Mouse (Mus musculus): ENCODE data around the gene Gm49342. TPM values are rescaled to one million over a fixed set of nuclear protein-coding genes. Genes with fewer than 3 reads are reported as not detected.

Gene Gm49342
- polyA plus RNA-seq, 1 experiment from 2014 or later, result not detected

- no peak for ATAC-seq
- no peaks in the 10 kb centered on the region for H3K36me3 ChIP-seq (ENCODE audit: control insufficient read depth, insufficient read depth, low read length)
- no peak overlapping the region for H3K4me3 ChIP-seq (ENCODE audit: low read length)
- no peaks in the 10 kb centered on the region for H3K4me1 ChIP-seq (ENCODE audit: control insufficient read depth, insufficient read depth, low read depth, low read length)
- no peak overlapping the region for H3K9ac ChIP-seq (ENCODE audit: low read depth, low read length)
- H3K27ac ChIP-seq (ENCODE audit: low read depth, low read length), result no peak overlapping the region
- no peaks in the 10 kb centered on the region for H3K9me3 ChIP-seq (ENCODE audit: control insufficient read depth, low read length)
- H3K4me2 ChIP-seq (ENCODE audit: low read length), result no peak overlapping the region
- no peaks in the 10 kb centered on the region for H3K27me3 ChIP-seq (replicated peaks; ENCODE audit: control insufficient read depth, insufficient read depth, low read length)
- 71% methylated on average over 3 of the region's 3 CpGs for WGBS
Measured at GRCm38 (mm10) chr14:50997088-50997487, 52.8 kb downstream of the Gm49342 start.

GRCm38 (mm10) chr14:50997999-50998666 is 53.8 kb downstream of the Gm49342 start:
- Histone ChIP-seq H3K36me3 (ENCODE audit: control insufficient read depth, insufficient read depth, low read length) (no peaks in the 10 kb centered on the region), H3K4me1 (ENCODE audit: control insufficient read depth, insufficient read depth, low read depth, low read length) (no peaks in the 10 kb centered on the region), H3K9me3 (ENCODE audit: control insufficient read depth, low read length) (no peaks in the 10 kb centered on the region), H3K9ac (ENCODE audit: low read depth, low read length) (no peak overlapping the region), H3K27me3 (replicated peaks; ENCODE audit: control insufficient read depth, insufficient read depth, low read length) (no peaks in the 10 kb centered on the region), H3K27ac (ENCODE audit: low read depth, low read length) (no peak overlapping the region), H3K4me2 (ENCODE audit: low read length) (no peak overlapping the region), H3K4me3 (ENCODE audit: low read length) (no peak overlapping the region)
- 84% methylated on average over 2 of the region's 2 CpGs for WGBS
- no peak for ATAC-seq

- no peaks in the 10 kb centered on the region for H3K27me3 ChIP-seq (replicated peaks; ENCODE audit: control insufficient read depth, insufficient read depth, low read length)
- no peaks in the 10 kb centered on the region for H3K36me3 ChIP-seq (ENCODE audit: control insufficient read depth, insufficient read depth, low read length)
- H3K4me3 ChIP-seq (ENCODE audit: low read length), result no peak within 1 kb of the TSS
- H3K9me3 ChIP-seq (ENCODE audit: control insufficient read depth, low read length), result no peaks in the 10 kb centered on the region
- no peaks in the 10 kb centered on the region for H3K4me1 ChIP-seq (ENCODE audit: control insufficient read depth, insufficient read depth, low read depth, low read length)
- H3K9ac ChIP-seq (ENCODE audit: low read depth, low read length), result no peak within 1 kb of the TSS
- ATAC-seq, result no peak
- no peak within 1 kb of the TSS for H3K27ac ChIP-seq (ENCODE audit: low read depth, low read length)
- no peak within 1 kb of the TSS for H3K4me2 ChIP-seq (ENCODE audit: low read length)
- WGBS, result 84% methylated on average over 8 of the region's 8 CpGs
Measured at GRCm38 (mm10) chr14:51007152-51007801, 63.0 kb downstream of the Gm49342 start, which contains the start of gene Rnase10. Gene Rnase10 (plus strand): TSS chr14:51007751.

- H3K4me3 ChIP-seq (ENCODE audit: low read length), result no peak overlapping the region
- 74% methylated on average over 13 of the region's 13 CpGs for WGBS
- H3K36me3 ChIP-seq (ENCODE audit: control insufficient read depth, insufficient read depth, low read length), result no peaks in the 10 kb centered on the region
- no peak overlapping the region for H3K4me2 ChIP-seq (ENCODE audit: low read length)
- no peak overlapping the region for H3K27ac ChIP-seq (ENCODE audit: low read depth, low read length)
- ATAC-seq, result no peak; the same call in 1 of the 2 replicates
- no peaks in the 10 kb centered on the region for H3K9me3 ChIP-seq (ENCODE audit: control insufficient read depth, low read length)
- no peaks in the 10 kb centered on the region for H3K4me1 ChIP-seq (ENCODE audit: control insufficient read depth, insufficient read depth, low read depth, low read length)
- H3K27me3 ChIP-seq (replicated peaks; ENCODE audit: control insufficient read depth, insufficient read depth, low read length), result no peaks in the 10 kb centered on the region
- H3K9ac ChIP-seq (ENCODE audit: low read depth, low read length), result no peak overlapping the region
Measured at GRCm38 (mm10) chr14:51007914-51008713, 63.8 kb downstream of the Gm49342 start.

- Histone ChIP-seq H3K4me1 (ENCODE audit: control insufficient read depth, insufficient read depth, low read depth, low read length) (no peaks in the 10 kb centered on the region), H3K9ac (ENCODE audit: low read depth, low read length) (no peak overlapping the region), H3K27ac (ENCODE audit: low read depth, low read length) (no peak overlapping the region), H3K27me3 (replicated peaks; ENCODE audit: control insufficient read depth, insufficient read depth, low read length) (no peaks in the 10 kb centered on the region), H3K4me3 (ENCODE audit: low read length) (no peak overlapping the region), H3K4me2 (ENCODE audit: low read length) (no peak overlapping the region), H3K36me3 (ENCODE audit: control insufficient read depth, insufficient read depth, low read length) (no peaks in the 10 kb centered on the region), H3K9me3 (ENCODE audit: control insufficient read depth, low read length) (no peaks in the 10 kb centered on the region)
- WGBS, result 92% methylated on average over 4 of the region's 4 CpGs
- ATAC-seq, result no peak
Measured at GRCm38 (mm10) chr14:51008781-51009180, 64.5 kb downstream of the Gm49342 start.

GRCm38 (mm10) chr14:51009572-51009971 is 65.3 kb downstream of the Gm49342 start:
- Histone ChIP-seq H3K4me2 (ENCODE audit: low read length) (no peak overlapping the region), H3K27me3 (replicated peaks; ENCODE audit: control insufficient read depth, insufficient read depth, low read length) (no peaks in the 10 kb centered on the region), H3K9me3 (ENCODE audit: control insufficient read depth, low read length) (no peaks in the 10 kb centered on the region), H3K9ac (ENCODE audit: low read depth, low read length) (no peak overlapping the region), H3K36me3 (ENCODE audit: control insufficient read depth, insufficient read depth, low read length) (no peaks in the 10 kb centered on the region), H3K4me3 (ENCODE audit: low read length) (no peak overlapping the region), H3K4me1 (ENCODE audit: control insufficient read depth, insufficient read depth, low read depth, low read length) (no peaks in the 10 kb centered on the region), H3K27ac (ENCODE audit: low read depth, low read length) (no peak overlapping the region)
- ATAC-seq, result no peak
- 84% methylated on average over 6 of the region's 6 CpGs for WGBS

Other genes with a start within 250 kb of the Gm49342 start
- gene Olfr748, start 237.1 kb upstream of the Gm49342 start, polyA plus RNA-seq (2015; fragmentation: Nextera tagmentation; extraction: Ambion mirVana), result not detected in 2 replicates
- not detected in 2 replicates for gene Olfr749, start 199.4 kb upstream of the Gm49342 start, polyA plus RNA-seq (2015; fragmentation: Nextera tagmentation; extraction: Ambion mirVana)
- gene Ttc5, start 159.0 kb upstream of the Gm49342 start, polyA plus RNA-seq (2015; fragmentation: Nextera tagmentation; extraction: Ambion mirVana), result 121 and 123 TPM in 2 replicates
- not detected in 2 replicates for gene Ccnb1ip1, start 136.8 kb upstream of the Gm49342 start, polyA plus RNA-seq (2015; fragmentation: Nextera tagmentation; extraction: Ambion mirVana)
- gene Parp2, start 136.7 kb upstream of the Gm49342 start, polyA plus RNA-seq (2015; fragmentation: Nextera tagmentation; extraction: Ambion mirVana), result 42.7 and 43.1 TPM in 2 replicates
- gene Tep1, start 74.0 kb upstream of the Gm49342 start, polyA plus RNA-seq (2015; fragmentation: Nextera tagmentation; extraction: Ambion mirVana), result 2.9 and 3.3 TPM in 2 replicates
- gene Klhl33, start 47.0 kb upstream of the Gm49342 start, polyA plus RNA-seq (2015; fragmentation: Nextera tagmentation; extraction: Ambion mirVana), result 4.2 and 4.3 TPM in 2 replicates
- 110 and 111 TPM in 2 replicates for gene Osgep, start 19.6 kb upstream of the Gm49342 start, polyA plus RNA-seq (2015; fragmentation: Nextera tagmentation; extraction: Ambion mirVana)
- 158 and 167 TPM in 2 replicates for gene Apex1, start 19.5 kb upstream of the Gm49342 start, polyA plus RNA-seq (2015; fragmentation: Nextera tagmentation; extraction: Ambion mirVana)
- 104 and 113 TPM in 2 replicates for gene Pip4p1, start 13.7 kb upstream of the Gm49342 start, polyA plus RNA-seq (2015; fragmentation: Nextera tagmentation; extraction: Ambion mirVana)
- 23.4 and 24.0 TPM in 2 replicates for gene Pnp, start 13.4 kb upstream of the Gm49342 start, polyA plus RNA-seq (2015; fragmentation: Nextera tagmentation; extraction: Ambion mirVana)
- gene Pnp2, start 11.5 kb downstream of the Gm49342 start, polyA plus RNA-seq (2015; fragmentation: Nextera tagmentation; extraction: Ambion mirVana), result 0.56 and 0.98 TPM in 2 replicates
- 0.10 TPM in 2 replicates for gene Rnase10, start 63.2 kb downstream of the Gm49342 start, polyA plus RNA-seq (2015; fragmentation: Nextera tagmentation; extraction: Ambion mirVana)
- not detected in 2 replicates for gene Rnase9, start 97.4 kb downstream of the Gm49342 start, polyA plus RNA-seq (2015; fragmentation: Nextera tagmentation; extraction: Ambion mirVana)
- not detected in 2 replicates for gene Rnase11, start 105.6 kb downstream of the Gm49342 start, polyA plus RNA-seq (2015; fragmentation: Nextera tagmentation; extraction: Ambion mirVana)
- not detected in 2 replicates for gene Rnase12, start 113.1 kb downstream of the Gm49342 start, polyA plus RNA-seq (2015; fragmentation: Nextera tagmentation; extraction: Ambion mirVana)
- gene Olfr750, start 129.9 kb downstream of the Gm49342 start, polyA plus RNA-seq (2015; fragmentation: Nextera tagmentation; extraction: Ambion mirVana), result 0.03 TPM in 1 of 2 replicates, not detected in the other
- gene Rnase4, start 146.6 kb downstream of the Gm49342 start, polyA plus RNA-seq (2015; fragmentation: Nextera tagmentation; extraction: Ambion mirVana), result 18.2 and 19.8 TPM in 2 replicates
- gene Ang, start 146.6 kb downstream of the Gm49342 start, polyA plus RNA-seq (2015; fragmentation: Nextera tagmentation; extraction: Ambion mirVana), result 5.1 and 6.2 TPM in 2 replicates
- gene Eddm3b, start 169.9 kb downstream of the Gm49342 start, polyA plus RNA-seq (2015; fragmentation: Nextera tagmentation; extraction: Ambion mirVana), result not detected in 2 replicates
- 0.84 and 0.93 TPM in 2 replicates for gene Rnase6, start 179.4 kb downstream of the Gm49342 start, polyA plus RNA-seq (2015; fragmentation: Nextera tagmentation; extraction: Ambion mirVana)
- 0.84 and 0.96 TPM in 2 replicates for gene Rnase1, start 202.3 kb downstream of the Gm49342 start, polyA plus RNA-seq (2015; fragmentation: Nextera tagmentation; extraction: Ambion mirVana)
- not detected in 2 replicates for gene Rnase2b, start 217.7 kb downstream of the Gm49342 start, polyA plus RNA-seq (2015; fragmentation: Nextera tagmentation; extraction: Ambion mirVana)